Mouse (Mus musculus): Measurements from ENCODE around the gene Scaf11.
"Not testable (repeated sequence)": the region's sequence is repeated elsewhere in the genome, so short reads cannot be mapped to it uniquely, and the experiment has no call there.

- TF ChIP-seq CTCF, EP300 (IDR thresholded peaks at IDR 0.05; ENCODE audit: low read depth): not testable (repeated sequence)
Measured at GRCm38 (mm10) chr15:96441480-96441879, 19.2 kb downstream of the Scaf11 start.

Data from liver, postnatal 0 days (tissue).